Mouse (Mus musculus) layer of hippocampus, adult 9-11 months (tissue): ENCODE measurements around the gene Tmem117.
A peak's percentile ranks its signal among the peaks of the same experiment; 100 is the strongest.

Experiments
- DNase-seq: peaks from one replicate; pipeline ENCODE4 v3.0.0; 2022

Gene Tmem117

DNA sequence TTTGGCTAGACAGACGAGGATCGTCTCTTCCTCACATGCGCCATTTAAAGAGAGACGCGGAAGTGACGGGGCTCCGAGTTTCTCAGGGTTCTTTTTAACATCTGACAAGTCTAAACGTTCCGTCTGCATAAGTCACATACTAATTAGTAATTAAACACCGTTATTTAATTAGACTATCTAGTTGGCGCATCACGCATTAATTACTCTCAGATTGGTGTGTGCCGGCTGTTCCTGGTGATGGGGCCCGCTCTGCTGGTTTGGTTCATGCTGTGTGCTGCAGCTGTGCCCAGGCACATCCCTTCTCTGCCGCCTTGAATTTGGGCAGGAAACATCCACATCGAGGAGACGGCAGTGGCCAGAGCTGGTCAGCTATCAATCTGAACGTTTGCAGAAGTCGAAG, 142.7 kb downstream of the Tmem117 start:
- DNase-seq: no peak

DNA sequence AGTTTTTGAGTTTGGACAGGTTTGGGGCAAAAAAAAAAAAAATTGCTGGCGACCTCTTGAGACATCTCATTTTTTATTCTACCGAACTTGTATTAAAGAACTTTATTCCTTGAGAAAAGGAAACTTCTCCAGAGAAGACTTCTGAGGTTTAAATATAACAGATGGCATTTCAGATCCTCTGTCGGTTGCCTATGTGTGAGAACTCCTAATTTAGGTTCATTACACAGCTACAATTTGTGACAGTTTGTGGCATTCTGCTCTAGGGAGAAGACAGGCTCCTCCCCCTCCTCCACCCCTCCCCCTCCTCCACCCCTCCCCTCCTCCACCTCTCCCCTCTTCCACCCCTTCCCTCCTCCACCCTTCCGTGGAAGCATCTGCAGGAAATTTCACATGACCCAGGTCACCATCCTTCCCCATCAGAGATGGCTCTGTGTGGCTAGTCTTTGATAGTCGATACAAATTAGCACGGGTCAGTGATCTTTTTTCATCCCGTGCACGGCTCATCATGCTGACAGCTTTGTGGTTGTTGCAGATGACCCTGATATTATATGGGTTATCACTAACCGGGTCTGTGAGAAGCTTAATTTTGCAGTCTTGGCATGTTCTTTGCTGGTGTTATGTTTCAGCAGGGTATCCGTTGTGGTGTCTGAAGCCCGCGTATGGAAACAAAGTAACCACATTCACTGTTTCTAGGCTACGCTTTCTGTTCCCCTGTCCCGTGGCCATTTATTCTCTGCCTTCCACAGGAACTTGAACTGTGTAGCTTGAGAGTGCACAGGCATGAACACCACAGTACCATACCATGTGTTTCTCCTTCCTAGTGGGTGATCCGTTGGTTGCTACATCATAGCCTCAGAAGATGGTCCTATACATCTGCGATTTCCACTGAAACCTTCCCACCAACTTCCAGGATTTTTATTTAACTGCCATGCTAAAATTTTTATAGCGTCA, 147.4 kb downstream of the Tmem117 start:
- no peak for DNase-seq

DNA sequence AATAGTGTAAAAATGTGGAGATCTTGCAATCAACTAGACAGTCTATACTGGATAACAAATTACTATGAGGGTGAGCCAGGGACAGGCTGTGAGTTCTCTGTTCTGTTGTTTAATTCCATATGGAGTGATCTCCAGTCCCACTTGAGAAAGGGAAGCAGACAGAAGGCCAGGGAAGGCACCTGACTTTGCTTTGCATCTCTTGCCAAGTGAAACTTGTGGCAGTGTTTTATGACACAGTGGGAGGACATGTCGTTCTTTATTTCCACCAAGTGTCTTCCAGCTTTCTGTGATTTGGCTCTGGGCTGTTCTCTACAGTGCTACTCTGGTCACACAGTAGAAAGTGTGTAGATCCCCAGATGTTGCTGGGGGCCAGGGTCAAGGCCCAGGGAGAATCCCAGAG, 152.5 kb downstream of the Tmem117 start:
- DNase-seq: peak; percentile 58

DNA sequence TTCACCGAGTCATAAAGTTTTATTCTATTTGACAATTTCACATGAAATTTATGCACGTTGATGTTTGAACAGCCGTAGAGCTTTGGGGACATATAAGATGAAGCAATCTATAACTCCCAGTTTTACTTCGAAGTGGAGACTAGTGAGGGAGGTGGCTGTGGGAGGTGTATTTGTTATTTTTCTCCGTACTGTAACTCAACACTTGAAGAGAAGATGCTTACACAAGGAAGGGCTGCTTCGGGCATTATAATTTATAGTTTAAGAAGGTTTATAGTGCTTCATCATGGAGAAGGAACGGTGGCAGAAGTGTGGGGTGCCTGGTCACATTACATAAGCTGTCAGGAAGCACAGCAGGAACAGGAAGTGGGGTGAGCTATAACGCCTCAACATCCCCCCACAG, 164.4 kb downstream of the Tmem117 start:
- DNase-seq: no peak

DNA sequence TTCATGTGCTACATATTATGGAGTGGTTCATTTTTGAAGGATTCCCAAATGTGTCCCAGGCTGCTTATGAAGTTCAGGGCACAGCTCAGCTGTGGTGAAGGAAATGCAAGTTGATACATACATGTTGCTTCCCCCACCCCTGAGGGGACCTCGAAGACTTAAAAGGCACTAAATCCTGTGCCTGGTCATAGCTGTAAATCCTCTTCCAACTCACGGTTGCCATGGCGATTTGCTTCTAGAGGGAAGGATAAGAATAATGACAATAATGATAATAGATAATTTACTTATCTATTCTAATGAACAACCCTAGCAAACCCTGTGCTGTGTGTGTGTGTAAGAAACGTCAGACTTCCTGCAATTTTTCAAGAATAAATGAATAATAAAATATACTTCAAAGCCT, 166.5 kb downstream of the Tmem117 start:
- DNase-seq: no peak

DNA sequence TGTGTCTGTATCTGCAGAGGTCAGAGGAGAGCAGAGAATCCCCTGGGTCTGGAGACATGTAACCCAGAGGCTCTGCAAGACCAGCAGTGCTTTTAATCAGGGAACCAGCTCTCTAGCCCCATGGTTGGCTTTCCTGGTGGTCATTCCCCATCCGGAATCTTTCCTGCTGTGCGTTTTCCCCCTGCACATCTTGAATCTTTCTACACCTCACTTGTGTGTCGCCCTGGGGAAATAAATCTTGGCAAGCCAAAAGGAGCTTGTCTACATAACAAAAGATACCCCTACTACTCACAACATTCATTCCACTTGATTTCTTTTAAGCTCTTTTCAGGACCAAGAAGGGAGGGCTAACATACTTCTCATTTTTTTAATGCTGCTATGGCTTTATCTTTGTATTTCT, 169.2 kb downstream of the Tmem117 start:
- DNase-seq: no peak

DNA sequence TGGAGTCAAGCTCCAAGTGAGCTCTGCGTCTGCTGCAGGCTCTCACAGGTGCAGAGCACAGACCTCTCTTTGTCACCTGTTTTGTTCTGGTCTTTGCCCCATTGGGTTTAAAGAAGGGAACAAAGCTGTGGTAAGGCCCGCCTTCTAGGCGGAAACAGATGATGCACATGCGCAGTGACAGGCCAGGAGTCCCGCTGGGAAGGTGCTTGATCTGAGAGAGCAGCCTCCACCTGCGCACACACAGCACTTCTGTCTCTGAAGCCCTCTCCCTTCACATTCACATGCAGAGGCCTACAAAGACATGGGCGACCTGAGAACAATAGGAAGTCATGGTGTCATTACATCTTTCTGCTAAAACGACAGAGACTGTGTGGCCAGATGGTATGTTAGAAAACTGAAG, 172.4 kb downstream of the Tmem117 start:
- no peak for DNase-seq

DNA sequence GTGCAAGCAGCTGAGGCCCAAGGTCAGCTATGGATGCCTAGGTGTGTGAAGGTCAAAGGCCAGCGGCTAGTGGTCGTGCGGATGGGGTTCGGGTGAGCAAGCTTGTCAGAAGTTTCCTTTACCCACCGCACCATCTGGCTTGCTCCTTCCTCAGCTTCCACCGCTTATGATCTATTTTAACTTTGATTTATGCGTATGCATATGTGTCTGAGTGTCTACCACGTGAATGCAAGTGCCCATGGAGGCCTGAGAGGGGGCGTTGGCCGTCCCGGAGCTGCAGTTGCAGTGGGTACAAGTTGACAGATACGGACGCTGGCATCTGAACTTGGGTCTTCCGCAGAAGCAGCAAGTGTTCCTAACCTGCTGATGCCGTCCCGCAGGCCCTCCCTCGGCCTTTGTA, 173.8 kb downstream of the Tmem117 start:
- DNase-seq: no peak

DNA sequence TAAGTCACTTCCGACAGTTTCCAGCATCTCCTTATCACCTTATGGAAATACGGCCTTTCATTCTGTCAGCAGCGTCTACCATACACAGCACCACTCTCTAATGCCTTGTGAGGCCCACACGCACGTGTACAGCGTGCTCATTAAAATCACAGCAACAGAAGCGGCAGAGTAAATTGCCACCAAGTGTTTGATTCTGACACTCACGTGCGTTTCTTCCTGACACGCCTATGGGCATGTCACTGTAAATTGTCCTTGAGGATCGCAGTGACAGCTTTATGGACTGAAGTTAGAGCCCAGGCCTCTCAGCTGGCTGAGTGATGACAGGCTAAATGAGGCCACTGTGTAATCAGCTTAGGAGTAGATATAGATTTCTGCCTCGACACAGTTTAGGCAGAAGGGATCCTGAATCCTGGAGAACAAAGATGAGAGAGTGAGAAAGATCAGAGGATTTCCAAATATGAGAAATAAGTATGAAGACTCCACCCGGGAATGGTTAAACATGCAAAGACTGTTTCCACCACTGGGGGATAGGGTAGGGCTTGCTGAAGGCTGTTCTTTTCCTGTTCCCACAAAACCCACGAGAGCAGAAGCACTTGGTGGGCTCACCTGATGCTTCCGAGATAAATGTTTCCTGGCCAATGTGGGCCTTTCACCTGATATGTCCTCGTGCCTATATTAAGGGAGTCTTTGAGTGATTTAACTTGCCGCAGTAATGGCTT, 174.8 kb downstream of the Tmem117 start:
- no peak for DNase-seq

DNA sequence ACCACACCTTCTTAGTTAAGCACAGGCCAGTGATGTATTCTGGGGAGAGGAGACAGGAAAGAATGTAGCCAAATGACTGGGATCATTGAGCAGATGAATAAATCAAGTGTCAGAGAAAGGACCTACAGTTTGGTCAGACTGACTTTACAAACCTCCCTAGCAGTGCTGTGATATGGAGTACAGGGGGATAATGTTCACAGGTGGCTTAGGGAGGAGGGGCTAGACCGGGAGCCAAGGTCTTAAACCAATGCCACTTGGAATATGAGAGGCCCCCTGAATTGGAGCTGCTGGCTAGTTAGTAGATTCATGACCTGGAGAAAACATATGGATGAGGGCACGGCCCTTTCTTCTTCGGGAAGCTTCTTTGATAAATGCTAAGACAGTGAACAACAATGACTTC, 177.0 kb downstream of the Tmem117 start:
- no peak for DNase-seq

DNA sequence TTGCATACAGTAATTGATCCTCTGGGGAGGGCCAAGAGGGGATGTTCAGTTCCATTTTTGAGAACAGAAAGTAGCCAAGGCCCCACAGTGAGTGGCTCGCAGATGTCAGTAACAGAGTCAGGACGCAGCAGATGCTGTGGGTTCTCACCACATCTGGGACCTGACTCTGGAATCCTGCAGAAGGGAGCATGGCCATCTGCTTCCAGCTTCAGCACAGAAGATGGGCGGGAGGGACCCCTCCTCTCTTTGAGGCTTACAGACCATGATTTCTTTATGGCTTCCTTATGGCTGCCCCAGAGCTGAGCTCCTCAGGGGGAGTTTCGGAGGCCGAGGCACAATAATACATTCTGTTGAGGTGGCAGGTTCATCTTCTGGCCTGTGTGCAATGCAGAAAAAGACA, 182.5 kb downstream of the Tmem117 start:
- DNase-seq: no peak

DNA sequence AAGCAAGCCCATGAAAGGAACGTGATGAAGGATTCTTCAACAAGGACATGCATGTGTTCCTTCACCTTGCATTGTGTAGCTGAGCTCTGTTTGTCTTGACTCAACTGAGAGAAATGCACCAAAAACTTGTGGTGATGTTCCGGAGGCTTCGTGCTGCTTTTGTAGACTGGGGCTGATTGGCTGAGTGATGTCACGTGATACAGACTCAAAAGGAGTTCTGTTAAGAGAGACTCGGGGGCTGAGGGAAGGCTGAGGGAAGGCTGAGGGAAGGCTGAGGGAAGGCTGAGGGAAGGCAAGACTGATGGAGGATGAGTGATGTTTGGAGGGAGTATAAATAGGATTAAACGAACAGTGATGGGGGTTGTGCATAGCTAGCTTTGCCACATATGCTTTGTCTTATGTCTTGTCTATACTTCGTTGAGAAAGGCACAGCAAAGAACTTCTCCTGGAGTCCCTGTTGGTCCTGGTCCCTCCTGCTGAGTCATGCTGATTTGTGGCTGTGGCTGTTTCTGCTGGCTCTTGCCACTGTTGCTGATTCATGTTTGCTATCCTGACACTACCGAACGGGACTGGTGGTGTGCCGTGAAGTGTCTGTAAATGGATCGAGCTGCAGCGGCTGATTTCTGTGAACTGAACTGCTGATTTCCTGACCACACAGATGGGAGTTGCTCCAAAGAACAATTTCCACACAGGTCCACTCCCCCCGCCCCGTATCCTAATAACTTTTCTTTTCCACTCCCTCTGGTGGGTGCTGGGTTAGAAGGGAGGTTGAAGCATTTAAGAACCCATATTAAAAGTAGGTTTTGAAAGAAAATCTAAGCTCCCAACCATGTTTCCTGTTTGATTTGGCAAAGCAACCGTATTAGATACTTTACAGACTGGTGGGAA, 185.4 kb downstream of the Tmem117 start:
- no peak for DNase-seq

DNA sequence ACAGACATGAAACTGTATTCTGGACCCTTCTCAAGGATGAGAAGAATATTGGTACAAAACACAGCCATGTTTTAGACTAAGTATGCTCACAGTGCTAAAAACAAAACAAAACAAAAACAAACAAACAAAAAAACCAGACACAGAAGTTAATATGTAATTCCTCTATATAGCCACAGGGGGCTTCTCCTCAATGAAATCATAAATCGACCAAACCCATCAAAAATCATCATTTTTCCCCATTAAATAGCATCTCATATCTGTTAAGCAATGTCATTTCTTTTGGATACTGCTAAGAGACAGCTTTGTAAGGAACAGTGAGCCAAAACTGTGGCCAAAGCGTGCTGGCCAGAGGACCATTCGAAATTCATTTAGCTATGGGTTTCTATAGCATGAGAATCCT, 206.6 kb downstream of the Tmem117 start:
- no peak for DNase-seq

DNA sequence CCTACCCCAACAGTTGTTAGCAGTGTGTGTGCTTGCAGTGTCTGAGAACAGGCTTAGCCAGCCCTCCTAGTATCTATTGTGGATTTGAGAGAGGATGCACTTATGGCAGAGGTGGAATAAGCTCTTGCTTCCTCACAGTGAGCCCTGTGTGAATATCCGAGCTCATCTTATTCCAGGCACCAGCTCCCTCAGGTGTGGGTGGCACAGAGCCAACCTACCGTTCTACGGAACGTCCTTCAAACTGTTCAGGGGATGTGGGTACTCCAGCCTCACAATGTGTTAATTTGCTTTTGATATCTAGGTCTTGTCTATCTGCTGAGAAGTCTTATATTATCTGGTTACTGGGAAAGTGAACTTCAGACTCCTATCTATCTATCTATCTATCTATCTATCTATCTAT, 209.6 kb downstream of the Tmem117 start:
- DNase-seq: no peak

DNA sequence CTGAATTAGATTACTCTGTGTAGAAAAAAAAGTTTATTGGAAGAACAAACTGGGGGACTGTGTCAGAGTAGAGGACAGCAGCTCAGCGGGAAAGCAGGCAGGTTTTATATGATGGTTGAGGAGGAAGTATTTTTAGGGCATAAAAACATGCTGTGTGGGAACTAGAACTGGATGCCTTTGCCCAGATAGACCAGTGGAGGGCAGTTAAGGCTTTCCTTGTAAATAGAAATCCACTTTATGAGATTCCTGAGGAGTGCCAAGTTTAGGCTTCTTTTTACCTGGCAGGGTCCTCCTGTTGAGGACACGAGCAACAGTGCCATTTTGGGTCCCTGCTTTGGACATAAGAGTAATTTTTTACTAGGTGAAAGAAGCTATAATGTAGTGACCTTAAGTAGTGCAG, 218.5 kb downstream of the Tmem117 start:
- DNase-seq: no peak

DNA sequence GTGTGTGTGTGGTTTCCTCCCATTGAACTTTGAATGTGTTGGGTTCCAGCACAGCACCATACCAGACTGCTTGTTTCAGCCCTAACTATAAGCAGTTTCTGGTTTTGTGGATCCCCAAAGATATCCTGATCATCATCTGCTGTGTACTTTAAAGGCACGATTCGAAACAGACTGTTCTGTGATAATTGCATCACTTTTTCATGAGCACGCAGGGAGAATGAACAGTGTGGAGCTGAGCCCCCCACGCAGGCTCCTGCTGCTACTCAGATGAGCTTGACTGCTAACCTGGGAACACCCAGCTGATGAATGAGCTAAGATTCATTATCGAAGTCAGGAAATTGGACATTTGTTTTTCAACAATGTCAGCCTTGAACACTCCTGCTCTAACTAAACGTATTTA, 230.6 kb downstream of the Tmem117 start:
- peak; percentile 89 for DNase-seq

DNA sequence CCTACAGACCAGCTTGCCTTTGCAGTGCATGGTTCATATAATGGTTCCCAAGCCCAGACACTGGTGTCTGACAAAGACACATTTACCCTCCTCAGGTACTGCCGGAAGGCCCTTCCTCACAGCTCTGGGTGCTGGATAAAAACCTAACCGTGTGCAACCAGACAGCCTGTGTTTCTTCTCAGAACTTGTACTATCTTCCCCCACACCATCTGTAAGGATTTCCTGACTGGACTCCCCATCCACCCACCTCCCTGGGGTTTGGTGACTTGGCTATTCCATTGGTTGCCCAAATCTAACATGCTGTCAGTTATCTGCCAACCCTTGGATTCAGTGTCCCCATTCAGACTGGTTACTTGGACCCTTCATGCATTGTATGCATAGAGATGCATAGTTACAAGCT, 232.1 kb downstream of the Tmem117 start:
- no peak for DNase-seq

DNA sequence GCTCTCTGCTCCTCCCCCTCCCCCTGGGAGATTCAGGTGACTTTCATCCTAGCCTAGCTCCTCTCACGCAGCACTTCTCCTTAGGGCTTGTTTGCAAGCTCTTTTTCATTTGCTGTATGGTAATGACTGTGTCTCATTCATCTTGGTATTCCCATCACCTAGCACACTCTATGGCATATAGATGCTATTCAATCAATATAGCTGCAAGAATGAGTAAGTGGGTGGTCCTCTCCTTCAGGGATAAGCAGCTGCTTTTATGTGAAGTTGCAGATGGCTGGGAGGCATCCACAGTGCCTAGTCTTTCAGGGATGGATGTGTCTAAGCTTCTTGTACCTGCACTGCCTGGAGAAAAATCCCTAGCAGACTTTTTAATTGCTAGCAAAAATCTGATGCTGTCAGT, 235.1 kb downstream of the Tmem117 start:
- DNase-seq: peak; percentile 15

DNA sequence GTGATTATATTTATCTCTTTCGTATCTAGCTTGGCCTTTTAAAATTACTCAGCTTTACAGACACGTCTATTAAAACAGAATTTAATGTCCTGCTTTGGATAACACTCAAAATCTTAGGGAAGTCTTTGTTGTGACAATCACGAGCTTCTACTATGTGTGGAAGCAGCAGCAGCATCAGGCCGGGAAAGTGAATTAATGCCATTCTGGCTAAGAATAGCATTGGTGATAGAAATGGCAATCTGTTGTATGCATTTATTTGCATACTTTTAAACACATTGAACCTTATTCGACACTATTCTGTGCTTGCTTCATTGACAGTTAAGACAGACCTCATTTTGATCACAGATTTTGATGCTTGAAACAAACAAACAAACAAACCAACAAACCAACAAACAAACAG, 239.3 kb downstream of the Tmem117 start:
- DNase-seq: peak; percentile 27

DNA sequence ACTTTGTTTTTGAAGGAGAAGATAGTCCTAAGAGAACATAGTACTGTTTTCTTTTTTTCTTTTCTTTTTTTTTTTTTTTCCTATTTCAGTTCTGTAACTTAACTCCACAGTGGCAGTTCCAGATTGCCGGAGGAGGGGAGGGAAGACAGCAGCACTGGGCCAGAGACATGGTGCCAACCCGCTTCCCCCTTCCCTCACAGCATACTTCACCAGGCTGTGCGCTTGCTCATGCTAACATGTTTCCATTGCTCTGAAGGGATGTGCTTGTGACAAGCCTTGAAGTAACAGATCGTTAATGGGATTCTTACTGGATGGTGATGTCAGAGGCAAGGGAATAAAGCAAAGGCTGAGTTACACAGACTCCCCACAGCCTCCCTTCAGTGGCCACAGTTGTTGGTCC, 256.0 kb downstream of the Tmem117 start:
- DNase-seq: peak; percentile 67

DNA sequence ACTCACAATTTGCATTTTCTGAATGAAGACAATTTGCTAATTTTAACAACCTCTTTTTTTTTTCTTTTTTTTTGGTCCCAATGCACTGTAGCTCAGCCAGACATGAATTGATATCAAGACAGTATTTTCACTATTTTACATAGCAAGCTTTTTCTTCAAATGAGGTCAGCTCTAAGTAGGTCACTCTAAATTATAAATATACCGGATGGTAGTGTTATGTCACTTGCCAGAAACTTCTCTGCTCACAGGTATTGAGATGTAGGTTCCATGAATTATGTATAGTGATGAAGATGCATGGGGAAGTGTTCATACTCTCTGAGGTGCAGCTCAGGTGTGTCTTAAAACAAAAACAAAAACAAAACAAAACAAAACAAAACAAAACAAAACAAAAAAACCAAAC, 264.2 kb downstream of the Tmem117 start:
- no peak for DNase-seq

DNA sequence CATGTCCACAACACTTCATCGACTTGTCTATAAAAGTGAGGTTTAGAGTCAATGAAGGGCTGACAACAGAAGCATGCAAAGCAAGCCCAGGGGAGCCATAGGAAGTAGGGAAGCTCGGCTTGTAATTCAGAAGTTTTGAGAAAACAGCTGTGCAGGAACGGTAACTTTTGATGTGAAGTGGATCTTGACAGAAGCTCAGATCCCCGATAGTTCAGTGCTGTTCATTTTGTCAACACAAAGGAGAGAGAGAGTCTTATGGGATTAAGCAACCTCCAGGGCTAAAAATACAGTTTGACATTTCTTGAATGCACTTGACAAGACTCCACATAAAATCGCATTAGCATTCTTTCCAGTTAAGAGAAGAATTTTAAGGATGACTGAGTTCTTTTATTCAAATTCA, 265.1 kb downstream of the Tmem117 start:
- no peak for DNase-seq

DNA sequence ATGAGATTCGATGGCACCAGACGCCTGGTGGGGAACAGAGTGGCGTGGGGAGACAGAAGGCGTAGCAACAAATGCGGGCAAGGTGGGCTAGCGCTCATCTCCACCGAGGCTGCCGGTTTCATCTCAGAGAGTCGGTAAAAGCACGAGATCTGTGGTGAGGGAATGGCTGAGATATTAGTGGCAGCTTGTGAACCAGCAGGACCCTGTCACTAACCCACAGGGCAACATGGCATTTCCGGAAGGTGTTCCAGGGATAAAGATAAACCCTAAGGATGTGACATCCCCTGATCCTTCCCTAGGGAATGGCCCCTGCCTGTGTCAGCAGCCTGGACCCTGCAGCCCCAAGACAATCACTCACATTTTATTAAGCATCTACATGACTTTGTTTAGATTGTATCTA, 266.6 kb downstream of the Tmem117 start:
- DNase-seq: peak; percentile 10
